Mouse (Mus musculus) heart, postnatal 10 days (tissue): ENCODE results near the gene Pde7b. TPM values are rescaled to one million over a fixed set of nuclear protein-coding genes. Genes with fewer than 3 reads are reported as not detected.

Source experiments
- DNase-seq, 2 experiments: peaks; one replicate each; pipeline ENCODE4 v3.0.0; 2021
- intact Hi-C: fragments of 180-260 bp; cut with DNase I; formaldehyde crosslinking; loops from one replicate; pipeline ENCODE4 v1.15.1; 2025
- total RNA-seq, 2 experiments: library from RNA; stranded (reverse); gene quantifications; 2 replicates each; pipeline ENCODE4 v1.2.3; 2021

Pde7b gene
- total RNA-seq, 2 experiments from 2014 or later, result 43.1 to 50.5 TPM

- intact Hi-C loops, result no loop called here
- peak; percentile 41 to 43 for DNase-seq
Observed at GRCm38 (mm10) chr10:20462596-20462995, 262.3 kb downstream of the Pde7b start.

- DNase-seq, result no peak
- intact Hi-C loops, result no loop called here
Observed at GRCm38 (mm10) chr10:20459657-20460350, 265.1 kb downstream of the Pde7b start.

GRCm38 (mm10) chr10:20459160-20459559 is 265.7 kb downstream of the Pde7b start:
- peak; percentile 36 to 40 for DNase-seq
- intact Hi-C loops, result no loop called here

- intact Hi-C loops, result no loop called here
Observed at GRCm38 (mm10) chr10:20454387-20455065, 270.4 kb downstream of the Pde7b start.

GRCm38 (mm10) chr10:20437428-20437827 is 287.4 kb downstream of the Pde7b start:
- DNase-seq, result no peak
- intact Hi-C loops, result no loop called here

More at GRCm38 (mm10) chr10:20454387-20455065, 270.4 kb downstream of the Pde7b start:
- DNase-seq, result no peak

GRCm38 (mm10) chr10:20437021-20437420 is 287.9 kb downstream of the Pde7b start:
- intact Hi-C loops, result no loop called here
- DNase-seq, result no peak

- intact Hi-C loops, result no loop called here
- no peak for DNase-seq
Observed at GRCm38 (mm10) chr10:20435913-20436312, 289.0 kb downstream of the Pde7b start.

- peak; percentile 58 to 65 for DNase-seq
- intact Hi-C loops, result no loop called here
Observed at GRCm38 (mm10) chr10:20431336-20431735, 293.5 kb downstream of the Pde7b start.

GRCm38 (mm10) chr10:20421299-20421883 is 303.5 kb downstream of the Pde7b start:
- intact Hi-C loops, result no loop called here
- DNase-seq, result no peak

DNA sequence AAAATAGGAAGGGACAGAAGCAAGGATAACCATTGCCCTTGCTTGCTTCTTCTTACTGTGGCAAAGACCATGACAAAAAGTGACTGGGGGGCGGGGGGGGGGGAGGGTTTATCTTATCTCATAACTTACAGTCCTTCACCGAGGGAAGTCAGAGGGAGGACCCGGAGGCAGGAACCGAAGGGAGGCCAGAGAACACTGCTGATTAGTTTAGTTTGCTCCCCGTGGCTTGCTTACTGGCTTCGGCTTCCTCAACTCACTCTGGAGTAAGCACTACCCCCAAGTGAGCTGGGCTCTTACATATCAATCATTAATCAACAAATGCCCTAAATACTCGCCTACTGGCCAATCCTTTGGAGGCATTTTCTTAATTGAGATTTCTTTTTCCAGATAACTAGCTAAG is 304.6 kb downstream of the Pde7b start:
- intact Hi-C loops, result no loop called here
- DNase-seq, result no peak

DNA sequence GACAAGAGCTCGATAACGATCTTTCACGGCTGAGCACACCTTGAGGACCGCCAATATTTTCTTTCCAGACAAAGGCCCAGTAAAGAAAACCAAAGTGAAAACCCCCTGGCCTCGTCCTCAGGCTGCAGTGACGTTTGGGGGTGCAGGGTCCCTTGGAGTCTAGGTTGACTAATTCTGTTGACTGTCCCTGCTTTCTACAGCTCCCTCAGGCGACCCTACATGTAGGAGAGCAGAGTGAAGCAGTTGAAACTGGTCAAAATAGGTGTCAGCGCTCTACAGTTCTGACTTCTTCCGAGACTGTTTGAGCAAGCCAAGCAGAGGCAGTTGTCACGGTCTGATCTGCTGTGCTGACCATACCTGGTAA is 306.0 kb downstream of the Pde7b start:
- intact Hi-C loops, result no loop called here
- no peak for DNase-seq

- peak; percentile 43 to 53 for DNase-seq
- intact Hi-C loops, result no loop called here
Observed at GRCm38 (mm10) chr10:20418202-20418855, 306.5 kb downstream of the Pde7b start.

DNA sequence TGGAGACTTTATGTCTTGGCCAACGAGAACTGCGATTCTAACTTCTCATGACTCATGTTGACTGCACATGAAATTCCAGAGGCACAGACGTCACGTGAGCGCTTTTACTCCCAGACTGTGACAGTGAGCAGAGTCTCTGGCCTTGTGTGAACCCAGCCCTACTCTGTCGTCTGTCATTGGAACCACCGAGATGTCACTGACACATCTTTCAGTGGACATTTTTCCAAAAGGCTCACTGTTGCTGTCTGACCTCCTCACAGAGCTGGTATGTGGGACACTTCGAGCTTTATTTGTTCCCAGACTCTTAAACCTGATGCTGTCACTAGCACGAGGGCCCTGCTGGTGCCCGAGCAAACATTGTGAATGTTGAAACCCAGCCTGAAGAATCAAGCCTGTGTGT is 315.7 kb downstream of the Pde7b start:
- DNase-seq, result peak; percentile 74 to 82
- intact Hi-C loops, result loop anchor here (2.0 to 10.0 kb wide), 7 partner anchors 78 to 538 kb away; no protein-coding TSS in a partner anchor

DNA sequence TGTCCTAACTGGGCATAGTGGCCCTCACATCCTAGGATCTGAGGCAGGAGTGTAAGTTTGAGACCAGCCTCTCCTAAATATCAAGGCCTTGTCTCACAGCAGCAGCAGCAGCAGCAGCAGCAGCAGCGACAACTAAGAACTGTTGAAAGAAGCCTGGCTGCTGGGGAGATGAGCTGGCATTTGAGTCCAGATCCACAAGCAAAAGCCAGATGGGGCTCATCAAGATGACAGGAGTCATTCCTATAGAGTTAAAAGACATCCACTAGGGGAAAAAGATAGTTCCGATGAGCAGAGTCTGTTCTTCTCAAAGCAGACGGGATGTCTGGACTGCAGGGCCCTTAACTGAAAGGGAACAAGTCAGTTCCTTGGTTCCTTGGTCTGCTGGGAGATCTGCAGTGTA is 316.5 kb downstream of the Pde7b start:
- intact Hi-C loops, result loop anchor here (2.0 to 10.0 kb wide), 7 partner anchors 78 to 539 kb away; no protein-coding TSS in a partner anchor
- DNase-seq, result peak; percentile 81 to 82

- intact Hi-C loops, result loop anchor here (1.0 to 10.0 kb wide), 7 partner anchors 102 to 542 kb away; no protein-coding TSS in a partner anchor
- DNase-seq, result peak; percentile 70 to 75
Observed at GRCm38 (mm10) chr10:20405471-20405870, 319.4 kb downstream of the Pde7b start.

DNA sequence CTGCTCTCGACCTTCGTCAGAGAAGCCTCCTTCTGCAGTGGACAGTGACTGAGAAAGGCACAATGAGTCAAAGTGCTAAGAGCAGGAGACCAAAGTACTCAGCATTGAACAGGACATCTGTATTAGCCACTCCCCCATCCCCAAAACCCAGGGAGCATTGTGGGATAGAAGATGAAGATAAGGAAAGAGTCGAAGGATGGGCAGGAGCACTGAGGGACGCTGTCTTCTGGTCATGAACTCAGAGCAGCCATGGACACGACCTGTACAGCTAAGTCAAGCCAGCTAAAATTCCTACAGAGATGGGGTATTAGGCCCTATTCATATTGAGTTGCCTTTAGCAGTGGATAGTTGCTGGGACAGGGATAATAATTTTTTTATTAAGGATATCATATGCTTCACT is 321.9 kb downstream of the Pde7b start:
- intact Hi-C loops, result loop anchor here (10.0 kb wide), 1 partner anchor 142 kb away; no protein-coding TSS in a partner anchor
- DNase-seq, result no peak

DNA sequence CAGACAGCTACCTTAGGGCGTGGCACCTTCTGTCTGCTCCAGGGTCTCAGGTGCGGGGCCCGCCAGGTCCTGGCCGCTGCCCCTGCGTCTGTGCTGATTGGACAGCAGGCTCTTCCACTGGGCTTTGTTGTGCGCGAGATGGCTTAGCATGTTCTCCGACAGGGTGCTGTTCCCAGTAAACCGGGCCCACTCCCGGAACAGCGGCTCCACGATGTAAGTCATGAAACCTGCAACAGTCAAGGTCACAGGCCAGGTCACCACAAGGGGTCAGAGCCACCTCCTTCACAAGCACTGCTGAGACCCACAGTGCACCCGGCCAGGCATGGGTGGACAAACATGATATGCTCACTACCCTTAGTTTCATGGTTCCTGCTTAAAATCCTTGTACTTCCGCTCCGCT is 324.5 kb downstream of the Pde7b start:
- no peak for DNase-seq
- intact Hi-C loops, result loop anchor here (10.0 kb wide), 1 partner anchor 144 kb away; no protein-coding TSS in a partner anchor

GRCm38 (mm10) chr10:20398641-20399390 is 326.1 kb downstream of the Pde7b start:
- no peak for DNase-seq
- intact Hi-C loops, result no loop called here

DNA sequence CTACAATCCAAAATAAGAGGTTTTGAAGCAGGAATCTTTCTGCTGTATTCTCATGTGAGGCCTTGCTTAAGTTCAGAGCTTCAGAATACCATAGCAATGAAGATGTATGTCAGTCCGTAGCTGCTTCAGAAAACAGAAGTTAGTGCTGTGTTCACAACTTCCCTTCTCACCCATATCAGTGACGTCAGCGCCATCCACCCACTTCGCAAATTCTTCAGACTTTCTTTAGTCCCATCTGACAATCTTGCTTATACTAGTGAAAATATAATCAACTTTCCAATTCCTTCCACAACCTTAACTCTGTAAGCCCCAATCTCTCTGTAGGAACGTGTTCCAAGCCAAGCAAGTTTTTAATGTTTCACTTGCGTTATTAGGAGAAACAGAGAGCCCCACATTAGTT is 326.7 kb downstream of the Pde7b start:
- DNase-seq, result peak in 1 of 2 experiments; percentile 16
- intact Hi-C loops, result no loop called here

DNA sequence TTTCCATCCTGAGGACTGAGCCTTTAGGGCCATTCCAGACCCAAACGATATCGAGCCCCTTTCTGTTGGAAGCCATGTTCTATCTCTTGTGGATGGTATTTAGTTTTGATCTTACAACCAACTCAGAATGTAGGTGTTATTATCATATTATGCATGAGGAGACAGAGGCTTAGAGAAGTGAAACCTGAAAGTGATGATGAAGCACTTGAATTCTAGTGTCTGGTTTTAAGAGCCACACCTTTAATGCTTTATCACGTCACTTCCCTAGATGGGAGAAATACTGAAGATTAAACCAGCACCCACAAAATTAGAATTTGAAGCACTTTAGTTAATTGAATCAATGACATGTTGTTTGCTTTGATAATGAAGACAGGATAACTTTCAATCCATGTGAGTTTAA is 329.1 kb downstream of the Pde7b start:
- intact Hi-C loops, result no loop called here
- DNase-seq, result no peak
